Mouse (Mus musculus): Measurements from ENCODE around the gene Cldn14.

DNA sequence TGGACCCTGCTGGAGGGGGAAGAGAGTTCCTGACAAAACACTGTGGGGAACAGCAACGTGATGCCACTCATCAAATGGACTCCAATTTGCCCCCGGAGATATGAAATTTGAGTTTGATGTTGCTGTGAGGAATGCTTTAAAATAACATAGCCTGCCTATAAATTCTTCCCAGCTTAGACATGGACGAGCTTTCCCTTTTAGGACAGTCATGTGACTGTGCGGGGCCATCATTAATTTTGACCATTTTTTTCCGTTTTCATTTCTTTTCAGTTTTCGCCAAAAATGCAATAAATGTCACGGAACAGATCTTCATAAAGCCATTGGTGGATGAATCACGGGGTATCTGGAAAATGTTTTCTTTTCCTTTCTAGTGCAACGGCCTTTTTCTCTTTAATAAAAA lies 25.5 kb upstream of the Cldn14 start:
- TF ChIP-seq CTCF (IDR thresholded peaks at IDR 0.05; ENCODE audit: extremely low read depth, insufficient read length, insufficient replicate concordance, low read depth, low read length) (no peak), POLR2A (IDR thresholded peaks at IDR 0.05; ENCODE audit: low read depth, low read length) (no peak)

Data from small intestine, adult 2 months (tissue).